Mouse (Mus musculus) heart, adult 2 months (tissue): ENCODE results near the gene Tkt.

Experiments
- CTCF ChIP-seq: fragments of 200-600 bp; IDR thresholded peaks from 2 replicates; pipeline ENCODE4 v1.8.1; 2022; ENCODE audit warnings: antibody characterized with exemption, mild to moderate bottlenecking, moderate library complexity
- EP300 ChIP-seq: fragments of 200-500 bp; IDR thresholded peaks from 2 replicates; pipeline ENCODE4 v1.6.1; 2011; ENCODE audit warnings: low read depth, low read length, control low read depth; ENCODE audit not compliant: insufficient read depth
- POLR2A ChIP-seq: fragments of 200-500 bp; IDR thresholded peaks from 2 replicates; pipeline ENCODE4 v1.6.1; 2011; ENCODE audit warnings: mild to moderate bottlenecking, low read depth, low read length, control low read depth; ENCODE audit not compliant: insufficient read depth

DNA sequence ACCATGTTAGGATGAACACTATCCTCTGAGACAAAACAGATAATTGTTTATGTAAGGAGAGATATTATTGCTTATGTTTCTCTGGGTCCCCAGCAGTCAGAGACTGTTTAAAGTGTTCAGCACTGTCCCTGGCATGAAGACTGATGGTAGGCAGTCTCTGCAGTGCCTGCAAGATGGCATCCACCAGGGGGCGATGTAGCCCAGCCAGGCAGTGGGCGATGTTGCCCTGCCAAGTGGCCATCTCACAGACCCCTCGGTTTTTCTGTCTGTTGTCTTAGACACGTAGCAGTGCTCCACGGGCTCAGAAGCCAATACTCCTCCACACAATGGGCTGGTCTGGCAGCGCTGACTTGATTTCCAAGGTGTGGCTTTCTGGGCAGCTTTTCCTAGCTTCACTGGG, 43.3 kb downstream of the Tkt start:
- TF ChIP-seq EP300 (peak; percentile 73; the same call in 1 of the 2 replicates), CTCF (no peak; the same call in 1 of the 2 replicates), POLR2A (no peak)
